27 mouse cellular contexts compared by ENCODE assay signal in the genomic region with DNA sequence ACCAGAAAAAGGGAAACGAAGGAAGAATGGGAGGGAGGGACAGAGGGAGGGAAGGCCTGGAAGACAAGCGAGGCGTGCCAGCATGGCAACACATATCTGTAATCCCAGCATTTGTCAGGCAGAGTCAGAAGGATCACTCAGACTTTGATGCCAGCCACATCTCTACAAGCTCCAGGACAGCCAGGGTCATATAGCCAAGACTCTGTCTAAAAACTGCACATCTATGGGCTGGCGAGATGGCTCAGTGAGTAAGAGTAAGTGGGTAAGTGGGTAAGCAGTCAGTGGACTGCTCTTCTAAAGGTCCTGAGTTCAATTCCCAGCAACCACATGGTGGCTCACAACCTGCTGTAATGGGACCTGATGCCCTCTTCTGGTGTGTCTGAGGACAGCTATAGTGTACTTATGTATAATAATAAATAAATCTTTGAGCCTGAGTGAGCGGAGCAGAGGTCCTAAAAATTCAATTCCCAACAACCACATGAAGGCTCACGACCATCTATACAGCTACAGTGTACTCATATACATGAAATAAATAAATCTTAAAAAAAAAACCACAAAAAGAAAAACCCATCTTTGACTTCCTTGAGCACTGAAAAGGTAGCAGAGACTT. TPM values are rescaled to one million over a fixed set of nuclear protein-coding genes. Genes with fewer than 3 reads are reported as not detected.
A peak's percentile ranks its signal among the peaks of the same experiment; 100 is the strongest.
DNase-seq lines count a peak whose midpoint lies in the region; ATAC-seq lines count a peak whose summit lies in the region.
"Had no signal": no experiment of that assay in that cellular context is flagged by ENCODE, and none has a peak within 500 bp of the region (broad histone marks: within the 10 kb centered on the region; RNA-seq: fewer than 3 reads in every experiment).

No protein-coding gene starts in this region.

- no peaks in the 10 kb centered on the region for H3K36me3 ChIP-seq in midbrain, embryonic 11.5 days (ENCODE audit: control insufficient read depth, insufficient read depth, low read length)
- no peaks in the 10 kb centered on the region for H3K36me3 ChIP-seq in midbrain, embryonic 15.5 days (replicated peaks)
- H3K36me3 ChIP-seq: embryonic facial prominence, embryonic 12.5 days; embryonic facial prominence, embryonic 15.5 days; heart, embryonic 12.5 days; heart, embryonic 15.5 days had no signal

- no peak overlapping the region for H3K4me3 ChIP-seq in midbrain, embryonic 11.5 days (ENCODE audit: low read depth, low read length)
- H3K4me3 ChIP-seq in midbrain, embryonic 15.5 days: no peak overlapping the region
- H3K4me3 ChIP-seq: embryonic facial prominence, embryonic 12.5 days; embryonic facial prominence, embryonic 15.5 days; heart, embryonic 12.5 days; heart, embryonic 15.5 days had no signal

- peaks cover 7% of the 10 kb centered on the region; the same call in 1 of the 2 replicates for H3K4me1 ChIP-seq in midbrain, embryonic 11.5 days (ENCODE audit: control insufficient read depth, insufficient read depth, low read length)
- peaks cover 16% of the 10 kb centered on the region for H3K4me1 ChIP-seq in midbrain, embryonic 15.5 days

- H3K27me3 ChIP-seq in midbrain, embryonic 11.5 days (ENCODE audit: control insufficient read depth, insufficient read depth, low read length): peaks cover 2% of the 10 kb centered on the region; the same call in 1 of the 2 replicates
- H3K27me3 ChIP-seq in midbrain, embryonic 15.5 days (replicated peaks): no peaks in the 10 kb centered on the region
- H3K27me3 ChIP-seq: embryonic facial prominence, embryonic 12.5 days; embryonic facial prominence, embryonic 15.5 days; heart, embryonic 12.5 days; heart, embryonic 15.5 days had no signal

- no peaks in the 10 kb centered on the region for H3K9me3 ChIP-seq in midbrain, embryonic 11.5 days (ENCODE audit: control insufficient read depth, low read length)
- no peaks in the 10 kb centered on the region for H3K9me3 ChIP-seq in midbrain, embryonic 15.5 days
- H3K9me3 ChIP-seq: embryonic facial prominence, embryonic 12.5 days; embryonic facial prominence, embryonic 15.5 days; heart, embryonic 12.5 days; heart, embryonic 15.5 days had no signal

- no peak for ATAC-seq in midbrain, embryonic 11.5 days (ENCODE audit: low FRiP score)
- ATAC-seq in midbrain, embryonic 15.5 days (replicated peaks): no peak
- ATAC-seq: forebrain, embryonic 14.5 days; intestine, embryonic 16.5 days had no signal

- H3K4me2 ChIP-seq in midbrain, embryonic 11.5 days: no peak overlapping the region
- no peak overlapping the region for H3K4me2 ChIP-seq in midbrain, embryonic 15.5 days
- H3K4me2 ChIP-seq: embryonic facial prominence, embryonic 12.5 days; embryonic facial prominence, embryonic 15.5 days; heart, embryonic 12.5 days; hindbrain, embryonic 14.5 days had no signal

- H3K27ac ChIP-seq in midbrain, embryonic 11.5 days (ENCODE audit: low read depth, low read length): no peak overlapping the region
- no peak overlapping the region for H3K27ac ChIP-seq in midbrain, embryonic 15.5 days
- H3K27ac ChIP-seq: hindbrain, embryonic 14.5 days had no signal

- WGBS in midbrain, embryonic 11.5 days: 92% methylated on average over 6 of the region's 6 CpGs
- WGBS in midbrain, embryonic 15.5 days: 94% methylated on average over 6 of the region's 6 CpGs

- H3K9ac ChIP-seq in midbrain, embryonic 11.5 days (ENCODE audit: low read length): no peak overlapping the region
- no peak overlapping the region for H3K9ac ChIP-seq in midbrain, embryonic 15.5 days
- H3K9ac ChIP-seq: embryonic facial prominence, embryonic 12.5 days; embryonic facial prominence, embryonic 15.5 days; forebrain, postnatal 0 days; heart, embryonic 12.5 days; heart, embryonic 15.5 days; hindbrain, embryonic 14.5 days had no signal

- peak; percentile 15 to 53 for DNase-seq in adrenal gland, adult (ENCODE audit: inconsistent age in 2 of 2, low spot score in 1 of 2)
- no peak for DNase-seq in adrenal gland, postnatal 14 days
- DNase-seq in cerebellum, adult 9-11 months: peak; percentile 56
- DNase-seq in cerebellum, adult 11 months: no peak
- DNase-seq in kidney, adult 9 months: peak; percentile 25
- DNase-seq in kidney, postnatal 10 days: no peak
- DNase-seq in midbrain, embryonic 11.5 days (ENCODE audit: low spot score, missing footprints): peak; percentile 76

RNA-seq across cellular contexts. Expression of a gene that starts 5.8 kb away (rescaled TPM):
- 23.7 and 24.6 TPM in 2 replicates for total RNA-seq in adrenal gland, postnatal 14 days (2021)
- polyA plus RNA-seq in midbrain, embryonic 11.5 days (2014; fragmentation: Nextera tagmentation; extraction: Ambion mirVana): 2.1 and 2.2 TPM in 2 replicates
- polyA plus RNA-seq in midbrain, embryonic 15.5 days (2015; fragmentation: Nextera tagmentation; extraction: Ambion mirVana): 1.9 and 2.6 TPM in 2 replicates

RNA-seq across cellular contexts. Expression of a gene that starts 7.5 kb away (rescaled TPM):
- total RNA-seq in adrenal gland, postnatal 14 days (2021): 9.2 and 9.4 TPM in 2 replicates
- polyA plus RNA-seq in midbrain, embryonic 11.5 days (2014; fragmentation: Nextera tagmentation; extraction: Ambion mirVana): 10.0 and 10.9 TPM in 2 replicates
- 3.3 and 3.7 TPM in 2 replicates for polyA plus RNA-seq in midbrain, embryonic 15.5 days (2015; fragmentation: Nextera tagmentation; extraction: Ambion mirVana)

RNA-seq across cellular contexts. Expression of a gene that starts 30.8 kb away (rescaled TPM):
- 1.5 and 1.9 TPM in 2 replicates for total RNA-seq in adrenal gland, postnatal 14 days (2021)
- 0.41 and 0.46 TPM in 2 replicates for polyA plus RNA-seq in midbrain, embryonic 11.5 days (2014; fragmentation: Nextera tagmentation; extraction: Ambion mirVana)
- 0.25 and 0.46 TPM in 2 replicates for polyA plus RNA-seq in midbrain, embryonic 15.5 days (2015; fragmentation: Nextera tagmentation; extraction: Ambion mirVana)
- total RNA-seq: common myeloid progenitor, adult 5-6 weeks; heart, postnatal 10 days had no signal
- polyA plus RNA-seq: activated CD4-positive, CD25-positive, alpha-beta regulatory T cell, adult 4 months; inflammation-experienced regulatory T-cells, adult 6 months had no signal

RNA-seq across cellular contexts. Expression of a gene that starts 31.4 kb away (rescaled TPM):
- total RNA-seq in adrenal gland, postnatal 14 days (2021): 75.0 and 89.4 TPM in 2 replicates
- polyA plus RNA-seq in midbrain, embryonic 11.5 days (2014; fragmentation: Nextera tagmentation; extraction: Ambion mirVana): 5.7 and 6.9 TPM in 2 replicates
- 5.8 and 5.9 TPM in 2 replicates for polyA plus RNA-seq in midbrain, embryonic 15.5 days (2015; fragmentation: Nextera tagmentation; extraction: Ambion mirVana)

RNA-seq across cellular contexts. Expression of a gene that starts 50.1 kb away (rescaled TPM):
- not detected in 2 replicates for total RNA-seq in adrenal gland, postnatal 14 days (2021)
- not detected in 2 replicates for polyA plus RNA-seq in midbrain, embryonic 11.5 days (2014; fragmentation: Nextera tagmentation; extraction: Ambion mirVana)
- polyA plus RNA-seq in midbrain, embryonic 15.5 days (2015; fragmentation: Nextera tagmentation; extraction: Ambion mirVana): 0.36 TPM in 1 of 2 replicates, not detected in the other
- total RNA-seq: adrenal gland, adult 18-20 months; adrenal gland, postnatal 10 days; common myeloid progenitor, adult 5-6 weeks; gastrocnemius, postnatal 14 days; heart, adult 18-20 months; heart, postnatal 10 days; heart, postnatal 4 days had no signal
- polyA plus RNA-seq: activated CD4-positive, CD25-positive, alpha-beta regulatory T cell, adult 4 months; forebrain, embryonic 11.5 days; hindbrain, embryonic 11.5 days; inflammation-experienced regulatory T-cells, adult 6 months had no signal

Comparison
In these comparisons a context has a peak if more than half of its experiments do, and no peak if none do; other contexts are left out.
1. DNase-seq: peak in adrenal gland, adult (2 of 2), cerebellum, adult 9-11 months (single experiment), kidney, adult 9 months (single experiment) and midbrain, embryonic 11.5 days (single experiment); none in adrenal gland, postnatal 14 days (single experiment), cerebellum, adult 11 months (single experiment) and kidney, postnatal 10 days (single experiment).